Mouse (Mus musculus) midbrain, postnatal 0 days (tissue): ENCODE results near the gene Washc1. TPM values are rescaled to one million over a fixed set of nuclear protein-coding genes. Genes with fewer than 3 reads are reported as not detected.

Source experiments
- ATAC-seq: fragments of 200-750 bp; cut with Nextera tagmentation; 2 replicates; pipeline ENCODE4 v1.8.0; 2017; ENCODE audit warnings: moderate number of reproducible peaks, mild to moderate bottlenecking, moderate TSS enrichment, moderate library complexity; ENCODE audit not compliant: low FRiP score
- DNase-seq: peaks from one replicate; pipeline ENCODE4 v3.0.0-alpha.2; 2015; ENCODE audit warnings: low spot score
- H3K27ac ChIP-seq: fragments of 300-500 bp; sonication (generic); 2 replicates; pipeline ENCODE4 v1.5.1; 2014; ENCODE audit warnings: low read depth, mild to moderate bottlenecking, low read length, mixed read lengths
- H3K27me3 ChIP-seq: fragments of 300-500 bp; sonication (generic); 2 replicates; pipeline ENCODE4 v1.6.1; 2014; ENCODE audit warnings: low read length, control low read depth, mixed read lengths; ENCODE audit not compliant: insufficient read depth
- H3K36me3 ChIP-seq: fragments of 300-500 bp; sonication (generic); 2 replicates; pipeline ENCODE4 v1.6.1; 2014; ENCODE audit warnings: low read length, control low read depth, mixed read lengths; ENCODE audit not compliant: insufficient read depth
- H3K4me1 ChIP-seq: fragments of 300-500 bp; sonication (generic); 2 replicates; pipeline ENCODE4 v1.6.1; 2014; ENCODE audit warnings: mild to moderate bottlenecking, control low read depth, antibody characterized with exemption, low read length, mixed read lengths; ENCODE audit not compliant: insufficient read depth
- H3K4me2 ChIP-seq: fragments of 300-500 bp; sonication (generic); 2 replicates; pipeline ENCODE4 v1.6.1; 2014; ENCODE audit warnings: low read depth, mild to moderate bottlenecking, low read length, mixed read lengths; ENCODE audit not compliant: poor library complexity, severe bottlenecking
- H3K4me3 ChIP-seq: fragments of 300-500 bp; sonication (generic); 2 replicates; pipeline ENCODE4 v1.5.1; 2014; ENCODE audit warnings: low read depth, mild to moderate bottlenecking, low read length, moderate library complexity
- H3K9ac ChIP-seq: fragments of 300-500 bp; sonication (generic); replicated peaks from 2 replicates; pipeline ENCODE4 v1.6.1; 2014; ENCODE audit warnings: mild to moderate bottlenecking, low read length, moderate library complexity, mixed read lengths; ENCODE audit not compliant: poor library complexity, severe bottlenecking
- H3K9me3 ChIP-seq: fragments of 300-500 bp; sonication (generic); 2 replicates; pipeline ENCODE4 v1.6.1; 2016; ENCODE audit warnings: low read length, control low read depth
- CTCF ChIP-seq: IDR thresholded peaks from 2 replicates; pipeline ENCODE4 v1.5.1; 2016; ENCODE audit warnings: antibody characterized with exemption, mild to moderate bottlenecking
- WGBS: fragments of 180-500 bp; shearing (Covaris S2); extraction: QIAGEN DNeasy Blood & Tissue Kit; methylation state at CpG from one replicate; pipeline ENCODE4 v1.1.7; 2014; 5-methylcytosine and 5-hydroxymethylcytosine counted together
- polyA plus RNA-seq: library from polyadenylated mRNA; unstranded; fragments of >200 nt; fragmentation: Nextera tagmentation; extraction: Ambion mirVana; gene quantifications from 2 replicates; pipeline ENCODE4 v1.2.1, GENCODE M21; 2015
- total RNA-seq: library from RNA; depleted of rRNA; stranded (reverse); fragments of >200 nt; gene quantifications from 2 replicates; pipeline ENCODE4 v1.2.3, GENCODE M21; 2014

The Washc1 gene
- total and polyA plus RNA-seq, 2 experiments from 2014 or later = 41.7 to 44.1 TPM

GRCm38 (mm10) chr17:66092065-66092464 lies 19.3 kb upstream of the Washc1 start:
- Histone ChIP-seq H3K4me2 (no peak overlapping the region), H3K9me3 (no peaks in the 10 kb centered on the region), H3K36me3 (0 out of 2 replicates have a peak, but pooled peaks cover 3% of the 10 kb centered on the region), H3K4me3 (no peak overlapping the region), H3K27ac (no peak overlapping the region), H3K9ac (no peak overlapping the region), H3K4me1 (no peaks in the 10 kb centered on the region), H3K27me3 (no peaks in the 10 kb centered on the region)
- WGBS = 90% methylated on average over 2 of the region's 2 CpGs
- no peak for TF ChIP-seq CTCF
- ATAC-seq (no peak), DNase-seq (no peak)

- Histone ChIP-seq H3K27ac (no peak overlapping the region), H3K4me1 (no peaks in the 10 kb centered on the region), H3K9me3 (no peaks in the 10 kb centered on the region), H3K4me3 (no peak overlapping the region), H3K4me2 (no peak overlapping the region), H3K36me3 (no peaks in the 10 kb centered on the region), H3K9ac (no peak overlapping the region), H3K27me3 (no peaks in the 10 kb centered on the region)
- TF ChIP-seq CTCF = no peak
- WGBS = 80% methylated on average over 3 of the region's 3 CpGs
- no peak for DNase-seq
- no peak for ATAC-seq
These were observed 18.7 kb upstream of the Washc1 start for GRCm38 (mm10) chr17:66092664-66093063.

GRCm38 (mm10) chr17:66100566-66101379 lies 10.6 kb upstream of the Washc1 start:
- Histone ChIP-seq H3K4me1 (no peaks in the 10 kb centered on the region), H3K9ac (peak overlapping the region; percentile 92), H3K27ac (peak overlapping the region; percentile 96), H3K9me3 (no peaks in the 10 kb centered on the region), H3K27me3 (no peaks in the 10 kb centered on the region), H3K4me2 (peak overlapping the region; percentile 95), H3K36me3 (no peaks in the 10 kb centered on the region), H3K4me3 (peak overlapping the region; percentile 95)
- under 1% methylated on average over 38 of the region's 41 CpGs for WGBS
- DNase-seq = peak; percentile 36
- TF ChIP-seq CTCF = no peak
- ATAC-seq = no peak; the same call in 1 of the 2 replicates

- WGBS = 1% methylated on average over 61 of the region's 67 CpGs
- no peaks in the 10 kb centered on the region for H3K9me3 ChIP-seq
- peak within 1 kb of the TSS; percentile 96 for H3K27ac ChIP-seq
- peak within 1 kb of the TSS; percentile 95 for H3K4me2 ChIP-seq
- peak within 1 kb of the TSS; percentile 95 for H3K4me3 ChIP-seq
- H3K27me3 ChIP-seq = no peaks in the 10 kb centered on the region
- no peaks in the 10 kb centered on the region for H3K36me3 ChIP-seq
- TF ChIP-seq CTCF = peak; percentile 86
- H3K4me1 ChIP-seq = no peaks in the 10 kb centered on the region
- peak within 1 kb of the TSS; percentile 92 for H3K9ac ChIP-seq
- ATAC-seq (peak; percentile 98), DNase-seq (peak; percentile 99)
These were observed 9.7 kb upstream of the Washc1 start, which contains the start of gene Ndufv2 for GRCm38 (mm10) chr17:66101380-66102330. TSS of gene Ndufv2 (minus strand) at chr17:66101559.

- Histone ChIP-seq H3K4me1 (no peaks in the 10 kb centered on the region), H3K9me3 (no peaks in the 10 kb centered on the region), H3K27ac (no peak overlapping the region), H3K4me3 (no peak overlapping the region), H3K27me3 (no peaks in the 10 kb centered on the region), H3K4me2 (no peak overlapping the region), H3K36me3 (no peaks in the 10 kb centered on the region), H3K9ac (no peak overlapping the region)
- no peak for TF ChIP-seq CTCF
- DNase-seq (no peak), ATAC-seq (no peak)
- 82% methylated on average over 7 of the region's 7 CpGs for WGBS
These were observed 7.3 kb upstream of the Washc1 start for GRCm38 (mm10) chr17:66104076-66104475.
